Mouse (Mus musculus) small intestine, adult 2 months (tissue): ENCODE data around the gene Rnf126.

Experiments
- CTCF ChIP-seq: fragments of 200-500 bp; IDR thresholded peaks from 2 replicates; pipeline ENCODE4 v1.5.1; 2012; ENCODE audit warnings: low read depth, mild to moderate bottlenecking, control low read depth, inconsistent platforms, low read length, moderate library complexity, mixed read lengths; ENCODE audit not compliant: insufficient replicate concordance, insufficient read length; ENCODE audit errors: extremely low read depth
- POLR2A ChIP-seq: fragments of 200-500 bp; IDR thresholded peaks from 2 replicates; pipeline ENCODE4 v1.6.1; 2012; ENCODE audit warnings: low read depth, mild to moderate bottlenecking, control low read depth, inconsistent platforms, low read length, moderate library complexity

DNA sequence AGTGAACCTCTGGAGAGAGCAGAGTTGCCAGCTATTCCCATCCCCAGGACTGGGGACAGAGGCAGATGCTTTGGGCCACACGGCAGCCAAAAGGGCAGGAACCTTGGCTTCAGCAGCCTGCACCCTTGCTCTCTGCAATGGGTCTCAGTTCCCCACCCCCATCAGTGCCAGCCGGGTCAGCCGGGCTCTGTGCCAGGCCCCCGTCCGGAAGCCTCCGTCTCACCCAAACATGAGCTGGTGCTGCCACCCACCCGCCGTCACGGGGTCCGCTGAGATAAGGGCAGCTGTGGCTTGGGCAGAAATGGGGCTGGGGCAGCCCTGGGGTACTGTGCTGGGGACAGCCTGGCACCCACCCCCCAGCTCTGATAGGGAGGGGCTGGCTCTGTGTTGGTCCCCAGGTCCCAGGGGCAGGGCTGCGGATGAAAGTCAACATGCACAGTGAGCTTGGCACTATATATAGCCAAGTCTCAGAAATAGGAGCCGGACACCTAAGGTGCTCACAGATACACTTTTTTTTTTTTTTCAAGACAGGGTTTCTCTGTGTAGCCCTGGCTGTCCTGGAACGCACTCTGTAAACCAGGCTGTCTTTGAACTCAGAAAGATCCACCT, 37.3 kb downstream of the Rnf126 start:
- TF ChIP-seq POLR2A: no peak
- no peak for TF ChIP-seq CTCF
